Mouse (Mus musculus) limb, embryonic 14.5 days (tissue): Measurements from ENCODE around the gene Gm7168. TPM values are rescaled to one million over a fixed set of nuclear protein-coding genes. Genes with fewer than 3 reads are reported as not detected.
"Not testable (repeated sequence)": the region's sequence is repeated elsewhere in the genome, so short reads cannot be mapped to it uniquely, and the experiment has no call there.

ENCODE experiments used
- ATAC-seq: fragments of 200-750 bp; cut with Nextera tagmentation; 2 replicates; pipeline ENCODE4 v1.8.0; 2017; ENCODE audit warnings: low read depth, moderate number of reproducible peaks, moderate TSS enrichment; ENCODE audit not compliant: low FRiP score
- DNase-seq: peaks from one replicate; pipeline ENCODE4 v3.0.0-alpha.2; 2015; ENCODE audit warnings: low spot score
- H3K27ac ChIP-seq: fragments of 300-500 bp; sonication (generic); replicated peaks from 2 replicates; pipeline ENCODE4 v1.5.1; 2014; ENCODE audit warnings: low read depth, mild to moderate bottlenecking, low read length, moderate library complexity, mixed read lengths
- H3K27me3 ChIP-seq: fragments of 300-500 bp; sonication (generic); 2 replicates; pipeline ENCODE4 v1.6.1; 2014; ENCODE audit warnings: low read length, mixed read lengths; ENCODE audit not compliant: control insufficient read depth, insufficient read depth
- H3K36me3 ChIP-seq: fragments of 300-500 bp; sonication (generic); 2 replicates; pipeline ENCODE4 v1.6.1; 2014; ENCODE audit warnings: mild to moderate bottlenecking, low read length, moderate library complexity, mixed read lengths; ENCODE audit not compliant: control insufficient read depth, insufficient read depth
- H3K4me1 ChIP-seq: fragments of 300-500 bp; sonication (generic); 2 replicates; pipeline ENCODE4 v1.6.1; 2014; ENCODE audit warnings: antibody characterized with exemption, low read length, mixed read lengths; ENCODE audit not compliant: control insufficient read depth, insufficient read depth
- H3K4me2 ChIP-seq: fragments of 300-500 bp; sonication (generic); replicated peaks from 2 replicates; pipeline ENCODE4 v1.6.1; 2014; ENCODE audit warnings: low read depth, mild to moderate bottlenecking, low read length, moderate library complexity; ENCODE audit not compliant: severe bottlenecking
- H3K4me3 ChIP-seq: fragments of 300-500 bp; sonication (generic); replicated peaks from 2 replicates; pipeline ENCODE4 v1.5.1; 2014; ENCODE audit warnings: low read length
- H3K9ac ChIP-seq: fragments of 300-500 bp; sonication (generic); 2 replicates; pipeline ENCODE4 v1.6.1; 2014; ENCODE audit warnings: mild to moderate bottlenecking, low read depth, low read length, moderate library complexity; ENCODE audit not compliant: severe bottlenecking
- H3K9me3 ChIP-seq: fragments of 300-500 bp; sonication (generic); 2 replicates; pipeline ENCODE4 v1.6.1; 2016; ENCODE audit warnings: low read length; ENCODE audit not compliant: control insufficient read depth
- POLR2A ChIP-seq: fragments of 200-500 bp; IDR thresholded peaks from 2 replicates; pipeline ENCODE4 v1.8.0; 2012; ENCODE audit warnings: inconsistent platforms, mild to moderate bottlenecking, moderate library complexity, borderline replicate concordance; ENCODE audit not compliant: insufficient read depth, insufficient read length; ENCODE audit errors: extremely low read depth
- WGBS: fragments of 180-500 bp; shearing (Covaris S2); extraction: QIAGEN DNeasy Blood & Tissue Kit; methylation state at CpG from one replicate; pipeline ENCODE4 v1.1.7; 2014; 5-methylcytosine and 5-hydroxymethylcytosine counted together
- polyA plus RNA-seq, 2 experiments: library from polyadenylated mRNA; depleted of rRNA in 1 of 2; stranded (reverse) in 1 of 2; unstranded in 1 of 2; fragments of >200 nt; fragmentation: Nextera tagmentation in 1 of 2; extraction: Ambion mirVana in 1 of 2; gene quantifications; 2 replicates each; pipeline versions ENCODE4 v1.2.1 to v1.2.3; 2012 to 2014

Gene Gm7168
- polyA plus RNA-seq, 2 experiments, result 0.06 to 0.11 TPM

DNA sequence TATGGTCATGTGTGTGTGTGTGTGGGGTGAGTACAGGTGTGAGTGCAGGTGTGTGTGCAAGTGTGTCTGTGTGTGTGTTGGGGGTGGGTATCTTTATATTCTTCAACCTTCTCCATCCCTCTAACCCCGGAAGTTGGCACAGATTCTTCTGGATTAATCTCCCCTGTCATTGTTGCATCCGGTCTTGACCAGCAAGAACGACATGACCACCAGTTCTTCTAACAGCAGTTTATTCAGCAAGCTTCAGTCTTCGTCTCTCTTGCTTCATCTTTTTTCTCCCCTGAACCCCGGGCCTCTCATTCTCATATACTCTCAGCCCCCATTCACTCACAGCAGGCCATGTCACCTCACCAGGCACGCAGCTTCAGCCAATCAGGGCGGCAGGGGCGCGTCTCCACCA lies 17.8 kb upstream of the Gm7168 start:
- no peaks in the 10 kb centered on the region for H3K9me3 ChIP-seq
- TF ChIP-seq POLR2A, result no peak
- no peak overlapping the region for H3K27ac ChIP-seq
- H3K4me3 ChIP-seq, result no peak overlapping the region
- no peak overlapping the region for H3K9ac ChIP-seq
- no peaks in the 10 kb centered on the region for H3K27me3 ChIP-seq
- no peak for DNase-seq
- no peak overlapping the region for H3K4me2 ChIP-seq
- WGBS, result 82% methylated on average over 9 of the region's 9 CpGs
- no peaks in the 10 kb centered on the region for H3K36me3 ChIP-seq
- no peaks in the 10 kb centered on the region for H3K4me1 ChIP-seq
- ATAC-seq, result no peak

- H3K9ac ChIP-seq, H3K4me2 ChIP-seq, ATAC-seq, DNase-seq, H3K4me1 ChIP-seq, H3K36me3 ChIP-seq, H3K27me3 ChIP-seq, H3K9me3 ChIP-seq, H3K27ac ChIP-seq, H3K4me3 ChIP-seq: not testable (repeated sequence)
- 98% methylated on average over 2 of the region's 2 CpGs for WGBS
These were observed 12.8 kb upstream of the Gm7168 start for GRCm38 (mm10) chr17:13935364-13935763.

- no peak overlapping the region for H3K9ac ChIP-seq
- no peak overlapping the region for H3K27ac ChIP-seq
- no peaks in the 10 kb centered on the region for H3K9me3 ChIP-seq
- WGBS, result 87% methylated on average over 4 of the region's 4 CpGs
- H3K4me2 ChIP-seq, result no peak overlapping the region
- peaks cover 6% of the 10 kb centered on the region for H3K4me1 ChIP-seq
- no peak overlapping the region for H3K4me3 ChIP-seq
- ATAC-seq (no peak), DNase-seq (no peak)
- H3K27me3 ChIP-seq, result no peaks in the 10 kb centered on the region
- no peaks in the 10 kb centered on the region for H3K36me3 ChIP-seq
- no peak for TF ChIP-seq POLR2A
These were observed 10.4 kb upstream of the Gm7168 start for GRCm38 (mm10) chr17:13937787-13938186.

- H3K36me3 ChIP-seq, result no peaks in the 10 kb centered on the region
- WGBS, result 54% methylated on average over 3 of the region's 3 CpGs
- H3K27me3 ChIP-seq, result no peaks in the 10 kb centered on the region
- peaks cover 6% of the 10 kb centered on the region for H3K4me1 ChIP-seq
- no peak for TF ChIP-seq POLR2A
- H3K4me3 ChIP-seq, result no peak overlapping the region
- no peak overlapping the region for H3K27ac ChIP-seq
- H3K9ac ChIP-seq, result no peak overlapping the region
- DNase-seq (peak; percentile 59), ATAC-seq (peak; percentile 60)
- H3K4me2 ChIP-seq, result no peak overlapping the region
- no peaks in the 10 kb centered on the region for H3K9me3 ChIP-seq
These were observed 9.5 kb upstream of the Gm7168 start for GRCm38 (mm10) chr17:13938652-13939051.

DNA sequence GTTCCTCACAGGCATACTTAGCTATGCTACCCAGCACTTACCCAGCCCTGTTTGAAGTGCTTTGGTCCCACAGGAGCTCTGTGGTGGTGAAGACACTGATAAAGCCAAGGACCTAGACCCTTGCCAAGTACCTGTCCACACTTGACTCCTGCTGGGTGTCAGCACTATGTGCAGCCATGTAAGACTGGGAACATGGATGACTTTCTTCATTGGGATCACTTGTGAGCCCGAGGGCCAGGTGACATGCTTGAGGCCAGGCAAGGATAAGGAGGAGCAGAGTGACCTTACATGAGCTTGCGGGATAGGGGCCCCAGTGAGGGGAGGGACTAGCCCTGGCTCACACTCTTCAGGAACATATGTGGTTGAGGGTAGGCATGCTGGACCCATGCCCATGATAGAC lies 8.9 kb upstream of the Gm7168 start:
- not testable (repeated sequence) for H3K27me3 ChIP-seq, DNase-seq, ATAC-seq, H3K9me3 ChIP-seq, H3K27ac ChIP-seq, H3K4me1 ChIP-seq, H3K4me2 ChIP-seq, H3K4me3 ChIP-seq, H3K9ac ChIP-seq, H3K36me3 ChIP-seq
- 76% methylated on average over 2 of the region's 2 CpGs for WGBS

GRCm38 (mm10) chr17:13940487-13940886 lies 7.7 kb upstream of the Gm7168 start:
- ATAC-seq, result no peak
- DNase-seq, result no peak
- 86% methylated on average over 1 of the region's 1 CpGs for WGBS

GRCm38 (mm10) chr17:13951570-13951969 lies 3.4 kb downstream of the Gm7168 start:
- H3K9ac ChIP-seq, H3K4me2 ChIP-seq, H3K27ac ChIP-seq, H3K27me3 ChIP-seq, H3K36me3 ChIP-seq, ATAC-seq, H3K4me1 ChIP-seq, H3K9me3 ChIP-seq, DNase-seq, H3K4me3 ChIP-seq: not testable (repeated sequence)
- 100% methylated on average over 1 of the region's 1 CpGs for WGBS

More at GRCm38 (mm10) chr17:13940487-13940886, 7.7 kb upstream of the Gm7168 start:
- Histone ChIP-seq H3K4me3 (no peak overlapping the region), H3K36me3 (no peaks in the 10 kb centered on the region), H3K27me3 (no peaks in the 10 kb centered on the region), H3K9ac (no peak overlapping the region), H3K27ac (no peak overlapping the region), H3K9me3 (no peaks in the 10 kb centered on the region), H3K4me2 (no peak overlapping the region), H3K4me1 (peaks cover 6% of the 10 kb centered on the region)
- TF ChIP-seq POLR2A, result no peak

DNA sequence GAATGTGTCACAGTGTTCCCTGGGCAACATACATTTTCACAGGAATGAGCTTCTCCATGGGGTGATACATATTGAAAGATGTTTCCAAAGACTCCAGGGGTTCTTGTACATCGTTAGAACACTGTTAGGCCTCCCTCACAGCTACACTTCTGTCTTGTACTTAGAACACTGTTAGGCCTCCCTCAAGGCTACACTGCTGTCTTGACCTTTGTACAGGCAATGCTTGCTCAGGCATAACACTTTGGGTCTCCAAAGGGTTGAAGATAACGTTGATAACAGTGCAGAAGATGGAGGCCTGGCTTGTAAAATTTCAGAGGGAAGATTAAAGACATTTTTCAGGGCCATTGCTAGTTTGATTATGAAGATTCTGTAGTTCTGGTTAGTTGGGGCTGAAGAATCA lies 10.0 kb downstream of the Gm7168 start:
- WGBS, result 49% methylated on average over 1 of the region's 2 CpGs
- not testable (repeated sequence) for ATAC-seq, H3K9ac ChIP-seq, H3K4me3 ChIP-seq, H3K27me3 ChIP-seq, H3K36me3 ChIP-seq, H3K4me1 ChIP-seq, H3K4me2 ChIP-seq, DNase-seq, H3K27ac ChIP-seq, H3K9me3 ChIP-seq
